Mouse (Mus musculus) liver, adult 2 months (tissue): ENCODE measurements at regions not wholly inside any gene's neighbourhood (a gene's known extent, or its start where the extent isn't known, plus 50 kb on each side); places are given as distances from the start of the nearest gene placed in this dataset.

ENCODE experiments used
- DNase-seq: peaks from one replicate; pipeline ENCODE4 v3.0.0-alpha.2; 2011; ENCODE audit warnings: low read depth, low spot score; ENCODE audit errors: extremely low read depth
- H3K27ac ChIP-seq: fragments of 200-500 bp; replicated peaks from 2 replicates; pipeline ENCODE4 v1.5.1; 2012; ENCODE audit warnings: low read depth, mild to moderate bottlenecking, control low read depth, inconsistent platforms, low read length; ENCODE audit not compliant: insufficient read depth
- H3K27me3 ChIP-seq: fragments of 200-500 bp; 2 replicates; pipeline ENCODE4 v1.6.1; 2012; ENCODE audit warnings: mild to moderate bottlenecking, moderate library complexity, low read length, inconsistent platforms; ENCODE audit not compliant: control insufficient read depth, insufficient read depth
- H3K36me3 ChIP-seq: fragments of 200-500 bp; 2 replicates; pipeline ENCODE4 v1.6.1; 2012; ENCODE audit warnings: low read length, inconsistent platforms; ENCODE audit not compliant: control insufficient read depth, insufficient read depth
- H3K4me1 ChIP-seq: fragments of 200-500 bp; 2 replicates; pipeline ENCODE4 v1.6.1; 2011; ENCODE audit warnings: low read length; ENCODE audit not compliant: control insufficient read depth, insufficient read depth
- H3K4me3 ChIP-seq: fragments of 200-500 bp; 2 replicates; pipeline ENCODE4 v1.5.1; 2011; ENCODE audit warnings: low read depth, mild to moderate bottlenecking, control low read depth, low read length, moderate library complexity; ENCODE audit not compliant: insufficient read depth
- H3K79me2 ChIP-seq: fragments of 200-500 bp; 2 replicates; pipeline ENCODE4 v1.6.1; 2012; ENCODE audit warnings: inconsistent platforms, mild to moderate bottlenecking, low read length, moderate library complexity; ENCODE audit not compliant: control insufficient read depth, insufficient read depth
- H3K9ac ChIP-seq: fragments of 200-500 bp; 2 replicates; pipeline ENCODE4 v1.6.1; 2012; ENCODE audit warnings: low read depth, mild to moderate bottlenecking, control low read depth, inconsistent platforms, low read length
- CTCF ChIP-seq: fragments of 200-500 bp; IDR thresholded peaks from 2 replicates; pipeline ENCODE4 v1.5.1; 2011; ENCODE audit warnings: low read depth, low read length, control low read depth
- POLR2A ChIP-seq: fragments of 200-500 bp; IDR thresholded peaks from 2 replicates; pipeline ENCODE4 v1.6.1; 2011; ENCODE audit warnings: low read length, control low read depth; ENCODE audit not compliant: insufficient read depth; ENCODE audit errors: extremely low read depth
- WGBS: fragments of 180-500 bp; shearing (Covaris S2); methylation state at CpG from one replicate; pipeline ENCODE4 v1.1.7; 2018; 5-methylcytosine and 5-hydroxymethylcytosine counted together

DNA sequence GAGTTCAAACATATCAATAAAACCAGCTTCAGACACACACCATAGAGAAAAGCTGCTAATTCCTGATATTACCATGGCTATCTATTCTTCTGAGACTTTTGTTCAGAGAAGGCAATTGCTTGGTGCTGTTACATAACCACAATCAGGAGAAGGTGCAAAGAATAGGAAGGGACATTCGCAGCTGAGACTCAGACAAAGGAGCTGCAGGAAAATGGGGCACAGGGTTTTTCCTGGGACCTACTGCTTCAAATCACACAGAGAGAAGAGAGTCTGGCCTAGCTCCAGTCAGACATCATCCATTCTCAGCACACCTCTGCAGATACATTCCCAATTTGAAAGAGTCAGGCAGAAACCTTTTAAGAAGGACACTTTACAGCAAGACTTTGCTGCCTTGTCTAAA, 219.4 kb upstream of the Ercc4 start:
- 95% methylated on average over 1 of the region's 1 CpGs for WGBS
- Histone ChIP-seq H3K4me3 (no peak overlapping the region), H3K79me2 (no peaks in the 10 kb centered on the region), H3K36me3 (no peaks in the 10 kb centered on the region), H3K9ac (no peak overlapping the region), H3K4me1 (no peaks in the 10 kb centered on the region), H3K27me3 (no peaks in the 10 kb centered on the region), H3K27ac (no peak overlapping the region)
- TF ChIP-seq POLR2A = no peak
- TF ChIP-seq CTCF = no peak
- no peak for DNase-seq

GRCm38 (mm10) chr16:12890545-12890944, 218.9 kb upstream of the Ercc4 start:
- Histone ChIP-seq H3K27ac (no peak overlapping the region), H3K36me3 (no peaks in the 10 kb centered on the region), H3K9ac (no peak overlapping the region), H3K79me2 (no peaks in the 10 kb centered on the region), H3K4me3 (no peak overlapping the region), H3K4me1 (no peaks in the 10 kb centered on the region), H3K27me3 (no peaks in the 10 kb centered on the region)
- DNase-seq = no peak
- WGBS = 73% methylated on average over 3 of the region's 3 CpGs
- no peak for TF ChIP-seq POLR2A
- TF ChIP-seq CTCF = no peak

- no peaks in the 10 kb centered on the region for H3K4me1 ChIP-seq
- TF ChIP-seq CTCF = no peak
- no peak for TF ChIP-seq POLR2A
- WGBS = 70% methylated on average over 7 of the region's 7 CpGs
- no peaks in the 10 kb centered on the region for H3K27me3 ChIP-seq
- no peak for DNase-seq
- H3K36me3 ChIP-seq = no peaks in the 10 kb centered on the region
- no peak overlapping the region for H3K4me3 ChIP-seq
- no peaks in the 10 kb centered on the region for H3K79me2 ChIP-seq
- H3K9ac ChIP-seq = no peak overlapping the region
- no peak overlapping the region for H3K27ac ChIP-seq
These were observed 216.7 kb upstream of the Ercc4 start for GRCm38 (mm10) chr16:12892658-12893305.

DNA sequence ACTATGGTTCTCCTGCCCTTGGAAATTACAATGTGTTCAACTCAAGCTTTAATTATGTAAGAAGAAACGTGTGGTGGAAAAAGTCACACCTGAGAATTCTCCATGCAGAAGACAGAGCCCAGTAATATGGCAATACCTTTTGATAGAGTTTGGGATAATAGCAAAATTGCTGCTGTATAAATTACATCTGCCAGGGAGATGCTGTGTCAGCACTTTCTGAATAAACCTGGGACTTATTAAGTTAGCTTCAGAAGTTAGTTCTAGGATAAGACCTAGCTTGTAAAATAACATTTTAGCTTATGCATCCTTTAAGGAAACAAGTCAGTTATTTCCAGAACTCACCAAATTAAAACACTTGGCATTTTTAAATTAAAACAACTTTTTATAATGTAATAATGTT, 212.2 kb upstream of the Ercc4 start:
- Histone ChIP-seq H3K27me3 (no peaks in the 10 kb centered on the region), H3K4me1 (no peaks in the 10 kb centered on the region), H3K79me2 (no peaks in the 10 kb centered on the region), H3K4me3 (no peak overlapping the region), H3K36me3 (no peaks in the 10 kb centered on the region), H3K9ac (no peak overlapping the region), H3K27ac (no peak overlapping the region)
- no peak for DNase-seq
- WGBS = 73% methylated on average over 1 of the region's 1 CpGs
- TF ChIP-seq POLR2A (no peak), CTCF (no peak)

DNA sequence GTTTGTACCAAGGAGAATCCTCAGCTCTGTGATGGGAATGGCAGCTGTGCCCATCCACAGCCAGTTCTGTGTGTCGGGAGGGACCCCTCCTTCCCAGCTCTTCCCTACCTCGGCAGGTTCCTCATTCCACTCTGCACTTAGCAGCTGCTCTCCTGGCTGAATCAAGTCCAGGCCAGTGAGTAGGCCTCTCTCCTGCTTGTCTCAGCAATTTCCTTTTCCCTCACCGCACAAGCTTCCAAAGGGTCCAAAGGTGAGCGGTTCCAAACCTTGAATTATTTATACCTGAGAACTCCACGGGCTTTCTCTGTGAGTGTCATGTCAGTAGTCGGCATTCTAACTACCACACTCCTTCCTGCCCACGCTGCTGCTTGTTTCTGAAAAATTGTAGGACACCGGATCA, 208.8 kb upstream of the Ercc4 start:
- no peaks in the 10 kb centered on the region for H3K27me3 ChIP-seq
- WGBS = 76% methylated on average over 8 of the region's 8 CpGs
- no peaks in the 10 kb centered on the region for H3K4me1 ChIP-seq
- TF ChIP-seq CTCF (no peak), POLR2A (no peak)
- DNase-seq = no peak
- no peak overlapping the region for H3K4me3 ChIP-seq
- H3K27ac ChIP-seq = no peak overlapping the region
- no peak overlapping the region for H3K9ac ChIP-seq
- H3K79me2 ChIP-seq = no peaks in the 10 kb centered on the region
- no peaks in the 10 kb centered on the region for H3K36me3 ChIP-seq

DNA sequence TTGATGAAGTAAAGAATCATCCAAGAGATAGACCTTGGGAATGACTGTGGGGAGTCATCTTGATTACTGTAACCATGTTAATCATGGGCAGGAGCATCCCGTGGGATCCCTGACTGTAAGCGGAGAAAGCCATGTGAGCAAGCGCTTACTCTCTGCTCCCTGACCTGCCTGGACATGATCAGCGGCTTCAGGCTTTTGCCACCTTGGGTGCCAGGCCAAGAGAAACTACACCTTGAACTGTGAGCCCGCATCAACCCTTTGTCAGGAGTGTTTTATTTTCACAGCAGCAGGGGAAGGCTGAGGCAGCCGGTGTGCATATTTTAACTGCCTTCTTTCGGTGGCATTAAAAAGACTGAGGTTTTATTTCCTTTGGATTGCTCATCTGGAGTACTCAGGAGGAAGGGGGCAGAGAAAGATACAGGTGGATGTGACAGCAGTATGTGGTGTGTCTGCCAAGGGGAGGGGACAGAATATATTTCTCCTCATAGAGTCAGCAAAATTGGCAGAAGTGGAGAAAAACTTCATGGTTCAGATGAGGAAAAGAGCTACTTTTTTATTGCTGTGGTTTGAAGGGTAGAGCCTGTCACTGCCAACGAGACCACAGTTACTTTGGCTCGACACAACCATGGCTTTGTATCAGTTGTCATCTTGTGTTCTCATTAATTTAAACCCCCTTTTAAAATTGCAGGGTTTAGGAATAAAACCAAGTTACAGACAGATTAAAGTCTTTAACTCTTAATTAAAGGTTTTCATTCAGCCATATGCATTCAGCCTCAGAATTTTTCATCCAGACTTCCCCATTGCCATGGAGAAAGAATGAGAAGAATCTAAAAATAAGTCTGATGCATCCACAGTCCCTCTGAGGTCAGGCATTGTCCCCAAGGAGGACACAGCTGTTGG, 208.1 kb upstream of the Ercc4 start:
- TF ChIP-seq POLR2A = no peak
- TF ChIP-seq CTCF = no peak
- Histone ChIP-seq H3K36me3 (no peaks in the 10 kb centered on the region), H3K79me2 (no peaks in the 10 kb centered on the region), H3K4me1 (no peaks in the 10 kb centered on the region), H3K4me3 (no peak overlapping the region), H3K27me3 (no peaks in the 10 kb centered on the region), H3K9ac (no peak overlapping the region), H3K27ac (no peak overlapping the region)
- no peak for DNase-seq
- 78% methylated on average over 9 of the region's 9 CpGs for whole genome bisulfite sequencing
